Mouse (Mus musculus) cortical plate, adult 2 months (tissue): ENCODE measurements around the gene Prkaa2.

Source experiments
- CTCF ChIP-seq: fragments of 200-500 bp; IDR thresholded peaks from 2 replicates; pipeline ENCODE4 v1.5.1; 2011; ENCODE audit warnings: mild to moderate bottlenecking, control low read depth, low read length; ENCODE audit not compliant: insufficient read depth; ENCODE audit errors: extremely low read depth
- POLR2A ChIP-seq: fragments of 200-500 bp; IDR thresholded peaks from 2 replicates; pipeline ENCODE4 v1.6.1; 2011; ENCODE audit warnings: mild to moderate bottlenecking, low read length, control low read depth; ENCODE audit not compliant: insufficient read depth; ENCODE audit errors: extremely low read depth

GRCm38 (mm10) chr4:104993140-104993874, 116.4 kb downstream of the Prkaa2 start:
- TF ChIP-seq CTCF (no peak), POLR2A (no peak)
